Mouse (Mus musculus) adrenal gland, adult 18-20 months (tissue): Measurements from ENCODE around the gene Mgat4a. TPM values are rescaled to one million over a fixed set of nuclear protein-coding genes. Genes with fewer than 3 reads are reported as not detected.

Experiments
- DNase-seq, 2 experiments: peaks; one replicate each; pipeline ENCODE4 v3.0.0; 2021 to 2022; ENCODE audit warnings: low spot score in 2 of 2
- total RNA-seq, 2 experiments: library from RNA; stranded (reverse); gene quantifications; 1 replicate in 1 of 2; 2 replicates in 1 of 2; pipeline ENCODE4 v1.2.3; 2021

Mgat4a gene
- total RNA-seq, 2 experiments from 2014 or later, result 5.9 to 6.4 TPM

DNA sequence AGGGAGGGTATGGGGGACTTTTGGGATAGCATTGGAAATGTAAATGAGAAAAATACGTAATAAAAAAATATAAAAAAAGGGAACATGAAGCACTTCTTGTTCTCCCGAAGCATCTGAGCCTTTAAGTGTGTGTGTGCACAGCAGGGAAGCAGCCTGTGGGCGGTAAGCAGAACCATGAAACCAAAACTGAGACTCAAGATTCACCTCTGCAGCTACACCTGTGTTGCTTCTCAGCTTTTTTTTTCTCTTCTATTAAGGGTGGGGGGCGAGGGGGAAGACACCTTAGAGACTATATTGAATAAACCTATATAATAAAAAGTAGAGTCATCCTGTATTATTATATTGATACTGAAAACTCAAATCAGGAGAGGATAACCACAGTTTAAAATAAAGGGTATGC is 73.0 kb downstream of the Mgat4a start:
- no peak for DNase-seq

GRCm38 (mm10) chr1:37466322-37466995 is 74.4 kb downstream of the Mgat4a start:
- DNase-seq, result no peak

GRCm38 (mm10) chr1:37464878-37465452 is 75.9 kb downstream of the Mgat4a start:
- no peak for DNase-seq

DNA sequence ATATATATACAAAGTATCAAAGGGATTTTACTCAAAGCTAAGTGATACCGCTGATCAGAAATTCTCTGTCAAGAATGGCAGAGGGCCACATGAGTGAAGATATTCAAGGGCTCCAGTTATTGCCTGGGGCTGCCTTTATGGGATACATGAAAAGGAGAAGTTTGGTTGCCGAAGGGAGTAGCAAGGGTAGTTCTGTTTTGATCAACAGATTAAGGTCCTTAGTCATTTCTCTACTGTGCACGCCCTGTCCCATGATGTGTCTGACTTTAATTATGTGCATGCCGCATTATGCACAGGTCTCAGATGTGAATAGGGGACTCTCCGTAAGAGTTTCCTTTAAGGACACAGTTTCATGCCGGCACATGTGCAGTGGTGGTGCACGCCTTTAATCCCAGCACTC is 83.3 kb downstream of the Mgat4a start:
- DNase-seq, result no peak

DNA sequence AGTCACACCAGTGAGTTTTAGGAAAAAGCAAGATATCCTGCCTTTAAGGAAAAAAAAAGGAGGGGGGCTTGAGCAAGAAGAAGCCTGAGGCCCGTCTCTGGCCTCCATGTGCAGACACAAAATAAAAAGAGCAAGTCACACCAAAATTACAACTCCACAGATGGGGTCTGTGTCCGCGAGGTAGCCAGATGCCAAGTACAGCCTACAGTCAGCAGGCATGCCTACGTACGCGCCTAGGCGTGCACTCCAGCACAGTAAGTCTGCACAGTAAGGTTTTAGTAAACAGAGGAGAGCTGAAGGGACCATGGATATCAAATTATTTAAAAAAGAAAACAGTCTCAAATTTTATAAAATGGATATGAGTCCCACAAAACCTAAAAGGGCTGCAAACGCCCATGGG is 89.5 kb downstream of the Mgat4a start:
- no peak for DNase-seq

- peak; percentile 53 to 57 for DNase-seq
Measured at GRCm38 (mm10) chr1:37448361-37449095, 92.3 kb downstream of the Mgat4a start.

DNA sequence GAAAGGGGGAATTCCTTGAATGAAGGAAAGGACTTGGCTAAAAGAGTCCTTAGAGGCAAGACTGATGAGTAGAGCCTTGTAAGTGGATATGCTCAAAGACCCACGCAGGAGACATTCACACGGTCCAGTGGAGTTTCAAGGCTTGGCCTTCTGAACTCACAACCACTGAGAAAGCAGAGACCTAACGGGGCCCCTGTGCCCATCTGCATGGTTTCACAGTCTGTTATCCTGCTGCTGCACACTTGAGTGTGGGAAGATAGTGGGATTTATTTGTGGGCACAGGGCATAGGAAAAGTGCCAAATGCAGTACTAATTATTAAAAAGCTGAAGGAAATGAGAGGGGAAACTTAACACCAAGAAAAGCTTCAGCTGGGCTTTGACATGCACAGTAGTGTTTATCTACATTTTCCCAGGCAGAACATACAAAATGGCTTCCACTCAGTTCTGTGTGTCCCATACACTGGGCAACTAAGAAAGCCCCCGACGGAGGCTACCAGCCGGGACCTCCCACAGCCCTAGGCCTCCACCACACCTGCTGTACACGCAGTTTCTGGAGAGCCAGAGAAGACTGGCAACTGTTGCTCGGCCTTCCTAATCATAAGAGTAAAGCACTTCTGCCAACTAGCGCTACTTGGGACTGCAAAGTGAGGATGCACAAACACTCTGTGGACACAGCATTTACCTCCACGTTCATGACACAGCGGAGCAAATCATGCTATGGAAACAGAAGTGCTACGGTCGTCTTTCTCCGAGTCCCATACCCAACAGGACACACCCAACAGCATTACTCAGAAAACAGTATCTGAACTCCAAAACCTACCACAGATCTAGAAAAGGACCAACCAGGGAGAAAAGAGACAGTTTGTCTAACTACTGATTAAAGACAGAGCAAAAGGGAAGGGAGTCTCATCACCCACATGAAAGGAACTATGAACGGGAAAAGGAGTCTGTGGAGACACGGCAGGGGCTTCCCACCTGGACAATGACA is 97.7 kb downstream of the Mgat4a start:
- no peak for DNase-seq

GRCm38 (mm10) chr1:37436419-37436818 is 104.4 kb downstream of the Mgat4a start:
- DNase-seq, result no peak

DNA sequence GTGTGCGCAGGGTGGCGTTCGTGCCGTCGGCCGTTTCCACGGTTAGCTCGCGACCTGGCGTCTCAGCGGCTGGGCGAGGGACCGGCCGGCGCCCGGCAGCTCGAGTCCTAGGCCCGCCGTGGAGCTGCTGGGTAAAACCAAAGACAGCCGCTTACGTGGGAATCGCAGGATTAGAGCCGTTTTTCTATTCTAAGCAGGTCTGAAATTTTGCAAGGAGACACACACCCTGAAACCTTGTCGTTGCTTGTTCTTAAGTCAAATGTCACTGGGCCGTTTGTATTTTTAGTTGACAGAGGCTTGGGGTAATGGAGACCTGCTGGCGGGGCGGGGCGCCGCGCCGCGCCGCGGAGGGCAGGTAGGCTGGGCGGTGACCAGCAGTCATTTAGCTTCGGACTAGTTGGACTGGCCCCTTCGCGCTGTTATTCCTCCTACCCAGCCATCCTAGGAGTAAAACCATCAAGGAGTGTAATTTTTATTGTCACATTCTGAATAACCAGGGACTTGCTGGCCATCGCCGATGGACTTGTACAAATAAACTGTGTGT is 110.4 kb downstream of the Mgat4a start:
- peak in 1 of 2 experiments; percentile 8 for DNase-seq

DNA sequence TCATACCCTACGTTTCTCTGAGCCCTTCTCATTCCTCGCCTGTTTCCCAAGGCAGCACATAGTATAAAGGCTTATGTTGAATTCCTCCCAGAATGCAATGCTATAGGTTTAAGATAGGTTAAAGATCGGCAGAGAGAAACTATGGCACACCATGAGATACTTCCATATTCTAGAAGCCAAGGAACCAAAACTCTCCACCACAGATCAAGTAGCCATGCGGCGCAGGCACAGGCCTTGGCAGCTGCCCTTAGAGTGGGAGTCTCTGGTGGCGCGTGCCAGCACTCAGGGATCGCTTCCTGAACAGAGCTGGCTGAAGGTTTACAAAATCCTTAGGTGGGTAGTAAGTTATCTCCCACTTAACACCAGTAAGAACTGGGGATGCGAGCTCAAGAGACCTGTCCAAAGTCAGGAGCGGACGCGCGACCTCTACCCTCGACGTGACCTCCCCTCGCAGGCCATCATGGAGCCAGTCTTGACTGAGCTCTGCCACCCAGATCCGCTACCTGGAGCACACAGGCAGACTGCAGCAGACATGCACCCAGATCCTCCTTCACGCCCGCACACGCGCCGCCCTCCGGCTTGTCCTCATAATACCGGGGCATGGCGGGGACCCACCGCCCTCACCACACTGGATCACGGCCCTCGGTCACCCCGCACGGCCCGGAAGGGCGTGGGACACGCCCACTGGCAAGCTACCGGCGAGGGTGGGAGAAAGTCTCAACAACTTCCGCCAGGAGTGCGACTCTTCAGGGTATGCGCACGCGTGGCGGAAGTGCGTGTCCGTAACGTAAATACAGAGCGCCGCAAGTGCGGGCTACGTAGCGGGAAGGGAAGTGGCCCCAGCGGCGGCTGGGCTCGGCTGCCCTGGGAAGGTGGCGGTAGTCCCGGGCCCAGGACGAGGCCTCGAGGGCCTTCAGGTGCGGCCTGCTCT is 111.2 kb downstream of the Mgat4a start, which contains the start of the genes Coa5 and Unc50:
TSS of gene Coa5 (minus strand) at position 738 of the 931 bp plus-strand sequence.
TSS of gene Unc50 (plus strand) at position 774 of the 931 bp plus-strand sequence.
- peak; percentile 93 to 94 for DNase-seq

DNA sequence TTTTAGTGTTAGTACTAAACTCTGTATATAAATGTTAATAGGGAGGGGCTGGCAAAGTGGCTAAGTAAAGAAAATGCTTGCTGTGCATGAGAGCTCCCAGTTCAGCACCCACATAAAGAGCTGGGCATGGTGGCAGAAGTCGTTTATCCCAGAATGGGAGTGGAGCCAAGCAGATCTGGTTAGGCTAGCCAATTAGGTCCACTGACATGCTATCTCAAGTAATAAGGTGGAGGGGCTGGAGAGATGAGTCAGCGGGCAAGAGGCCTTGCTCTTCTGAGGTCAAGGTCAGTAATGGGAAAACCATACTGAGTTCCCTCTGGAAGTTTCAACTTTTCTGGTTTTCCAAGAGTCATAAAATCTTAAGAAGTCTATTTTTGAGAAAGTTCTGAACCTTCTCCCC is 111.9 kb downstream of the Mgat4a start:
- DNase-seq, result peak in 1 of 2 experiments; percentile 26

DNA sequence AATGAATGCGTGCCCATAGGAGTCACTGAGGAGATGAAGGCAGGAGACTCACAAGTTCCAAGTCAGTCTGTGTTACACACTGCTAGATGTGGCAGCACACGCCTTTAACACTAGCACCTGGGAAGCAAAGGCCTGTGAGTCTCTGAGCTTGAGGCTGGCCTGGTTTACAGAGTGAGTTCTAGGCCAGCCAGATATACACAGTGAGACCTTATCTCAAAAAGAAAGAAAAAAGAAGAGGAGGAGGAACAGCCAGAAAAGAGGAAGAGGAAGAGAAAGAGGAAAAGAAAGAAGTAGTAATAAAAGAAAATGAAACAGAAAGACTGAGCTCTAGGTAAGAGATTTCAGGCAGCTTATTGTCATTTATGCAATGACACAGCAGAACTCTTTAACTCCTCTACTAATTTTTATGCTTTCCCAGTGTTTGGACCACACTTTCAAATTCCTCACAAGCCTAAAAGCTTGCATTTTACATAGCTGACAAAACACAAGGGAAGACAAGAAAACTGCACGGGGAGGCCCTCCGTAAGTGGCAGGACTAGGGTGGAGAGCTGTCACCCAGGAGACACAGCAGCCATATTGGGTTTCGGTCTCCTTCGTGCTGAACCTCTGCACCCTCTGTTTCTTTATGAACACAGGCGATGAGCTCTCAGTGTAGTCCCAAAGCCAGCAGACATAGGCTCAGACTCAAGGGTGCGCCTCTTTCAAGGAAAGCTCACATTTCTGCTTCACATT is 113.5 kb downstream of the Mgat4a start:
- no peak for DNase-seq

GRCm38 (mm10) chr1:37419420-37419819 is 121.4 kb downstream of the Mgat4a start:
- peak; percentile 30 to 34 for DNase-seq

GRCm38 (mm10) chr1:37415394-37415793 is 125.4 kb downstream of the Mgat4a start:
- no peak for DNase-seq

DNA sequence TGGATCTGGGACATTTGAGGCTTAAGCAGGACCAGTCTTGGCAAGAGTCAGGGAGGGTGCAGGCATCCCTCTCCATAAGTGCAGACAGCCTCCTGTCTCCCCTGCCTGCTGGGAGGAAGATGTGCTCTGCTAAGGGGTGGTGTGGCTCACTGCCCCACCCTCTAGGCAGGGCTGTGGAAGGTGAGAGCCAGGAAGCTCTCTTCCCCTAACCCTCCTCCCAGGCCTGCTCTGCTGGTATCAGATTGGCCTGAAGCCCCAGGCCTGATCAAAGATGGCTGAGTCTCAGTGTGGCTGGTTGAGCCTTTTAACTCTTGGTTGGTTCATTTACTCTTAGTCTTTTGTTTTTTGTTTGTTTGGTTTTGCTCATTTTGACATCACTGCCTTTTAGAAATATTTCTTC is 131.2 kb downstream of the Mgat4a start:
- no peak for DNase-seq

DNA sequence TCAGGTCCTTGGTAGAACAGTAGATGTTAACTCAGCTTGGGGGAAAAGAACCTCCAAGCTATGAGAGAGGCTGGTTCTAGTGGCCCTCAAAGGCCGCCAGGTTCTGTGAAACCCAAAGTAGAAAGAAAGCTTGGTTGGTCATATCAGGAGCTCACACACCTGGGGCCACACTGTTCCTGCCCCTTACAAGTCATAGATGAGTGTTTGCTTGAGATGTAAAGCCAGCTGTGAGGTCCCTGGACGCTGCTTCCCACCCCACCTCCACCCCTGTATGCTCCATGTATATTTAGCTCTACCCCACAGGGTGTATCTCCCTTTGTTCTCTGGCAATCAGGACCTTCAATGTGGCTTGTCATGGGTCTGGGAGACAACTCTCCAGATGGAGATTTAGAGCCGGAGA is 132.1 kb downstream of the Mgat4a start:
- DNase-seq, result no peak

- no peak for DNase-seq
Measured at GRCm38 (mm10) chr1:37408059-37408458, 132.8 kb downstream of the Mgat4a start.

DNA sequence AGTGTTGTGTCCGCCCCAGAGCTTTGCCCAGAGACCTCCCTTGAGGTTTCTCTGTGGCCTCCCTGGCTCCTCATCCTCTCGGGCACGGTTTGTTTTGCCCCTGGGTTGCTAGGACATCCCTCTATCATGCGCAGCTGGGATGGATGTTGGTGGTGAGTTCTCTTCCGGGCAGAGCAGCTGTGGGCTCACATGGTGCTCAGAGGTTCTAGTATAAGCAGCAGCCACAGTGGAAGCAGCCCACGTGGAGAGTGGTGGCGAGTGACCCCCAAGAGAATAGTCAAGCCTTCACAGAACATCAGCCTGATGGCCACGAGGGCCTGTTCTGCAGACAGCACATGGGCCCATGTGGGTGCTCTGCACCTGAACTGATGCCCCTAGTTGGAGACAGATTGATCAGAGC is 133.6 kb downstream of the Mgat4a start:
- no peak for DNase-seq

DNA sequence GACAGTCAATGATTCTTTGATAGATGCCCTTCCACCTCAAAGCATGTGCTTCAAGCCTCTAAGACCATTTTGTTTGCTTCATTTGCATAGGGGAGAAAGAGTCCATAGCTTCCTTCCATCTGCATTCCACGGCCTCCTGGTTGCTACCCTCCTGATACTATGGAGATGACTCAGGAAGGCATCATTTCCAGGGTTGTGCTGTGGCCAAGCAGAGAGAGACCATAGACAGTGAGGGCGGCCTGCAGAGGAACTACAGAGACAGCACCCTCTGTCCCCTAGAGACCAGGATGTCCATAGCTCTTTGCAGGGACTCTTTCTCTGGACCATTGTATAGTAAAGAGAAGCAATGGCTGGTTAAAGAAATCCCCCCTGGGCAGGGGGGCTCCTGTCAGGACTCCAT is 135.7 kb downstream of the Mgat4a start:
- DNase-seq, result no peak
